Mouse (Mus musculus) heart, embryonic 11.5 days (tissue): ENCODE measurements around the gene Tmc1. TPM values are rescaled to one million over a fixed set of nuclear protein-coding genes. Genes with fewer than 3 reads are reported as not detected.

Source experiments
- ATAC-seq: fragments of 200-750 bp; cut with Nextera tagmentation; replicated peaks from 2 replicates; pipeline ENCODE4 v1.8.0; 2017; ENCODE audit warnings: moderate library complexity; ENCODE audit not compliant: insufficient number of reproducible peaks, low FRiP score, low TSS enrichment
- H3K27ac ChIP-seq: fragments of 300-500 bp; sonication (generic); 2 replicates; pipeline ENCODE4 v1.5.1; 2014; ENCODE audit warnings: mild to moderate bottlenecking, low read depth, low read length
- H3K27me3 ChIP-seq: fragments of 300-500 bp; sonication (generic); 2 replicates; pipeline ENCODE4 v1.6.1; 2014; ENCODE audit warnings: mild to moderate bottlenecking, low read length, mixed read lengths; ENCODE audit not compliant: control insufficient read depth, insufficient read depth
- H3K36me3 ChIP-seq: fragments of 300-500 bp; sonication (generic); 2 replicates; pipeline ENCODE4 v1.6.1; 2014; ENCODE audit warnings: mild to moderate bottlenecking, low read length, moderate library complexity, mixed read lengths; ENCODE audit not compliant: control insufficient read depth, insufficient read depth
- H3K4me1 ChIP-seq: fragments of 300-500 bp; sonication (generic); 2 replicates; pipeline ENCODE4 v1.6.1; 2014; ENCODE audit warnings: low read length; ENCODE audit not compliant: control insufficient read depth, insufficient read depth
- H3K4me2 ChIP-seq: fragments of 300-500 bp; sonication (generic); 2 replicates; pipeline ENCODE4 v1.6.1; 2014; ENCODE audit warnings: mild to moderate bottlenecking, moderate library complexity
- H3K4me3 ChIP-seq: fragments of 300-500 bp; sonication (generic); 2 replicates; pipeline ENCODE4 v1.5.1; 2014; ENCODE audit warnings: low read depth, low read length
- H3K9ac ChIP-seq: fragments of 300-500 bp; sonication (generic); 2 replicates; pipeline ENCODE4 v1.6.1; 2014; ENCODE audit warnings: mild to moderate bottlenecking, low read depth, low read length, moderate library complexity
- H3K9me3 ChIP-seq: fragments of 300-500 bp; sonication (generic); replicated peaks from 2 replicates; pipeline ENCODE4 v1.6.1; 2016; ENCODE audit warnings: low read length; ENCODE audit not compliant: control insufficient read depth
- WGBS: fragments of 180-500 bp; shearing (Covaris S2); extraction: QIAGEN DNeasy Blood & Tissue Kit; methylation state at CpG from one replicate; pipeline ENCODE4 v1.1.7; 2014; ENCODE audit not compliant: insufficient replicate concordance; 5-methylcytosine and 5-hydroxymethylcytosine counted together
- polyA plus RNA-seq: library from polyadenylated mRNA; unstranded; fragments of >200 nt; fragmentation: Nextera tagmentation; extraction: Ambion mirVana; gene quantifications from 2 replicates; pipeline ENCODE4 v1.2.1, GENCODE M21; 2014

Tmc1 gene
- polyA plus RNA-seq, result 0.13 and 0.16 TPM in 2 replicates

- H3K36me3 ChIP-seq, result no peaks in the 10 kb centered on the region
- H3K27me3 ChIP-seq, result no peaks in the 10 kb centered on the region
- WGBS, result 70% methylated on average over 6 of the region's 6 CpGs
- H3K4me2 ChIP-seq, result no peak within 1 kb of the TSS
- H3K4me3 ChIP-seq, result no peak within 1 kb of the TSS
- no peak for ATAC-seq
- no peak within 1 kb of the TSS for H3K27ac ChIP-seq
- no peaks in the 10 kb centered on the region for H3K4me1 ChIP-seq
- no peak within 1 kb of the TSS for H3K9ac ChIP-seq
- no peaks in the 10 kb centered on the region for H3K9me3 ChIP-seq
Observed at GRCm38 (mm10) chr19:20953874-20954273, at the start of gene Tmc1. TSS of gene Tmc1 (minus strand) at chr19:20954202.

DNA sequence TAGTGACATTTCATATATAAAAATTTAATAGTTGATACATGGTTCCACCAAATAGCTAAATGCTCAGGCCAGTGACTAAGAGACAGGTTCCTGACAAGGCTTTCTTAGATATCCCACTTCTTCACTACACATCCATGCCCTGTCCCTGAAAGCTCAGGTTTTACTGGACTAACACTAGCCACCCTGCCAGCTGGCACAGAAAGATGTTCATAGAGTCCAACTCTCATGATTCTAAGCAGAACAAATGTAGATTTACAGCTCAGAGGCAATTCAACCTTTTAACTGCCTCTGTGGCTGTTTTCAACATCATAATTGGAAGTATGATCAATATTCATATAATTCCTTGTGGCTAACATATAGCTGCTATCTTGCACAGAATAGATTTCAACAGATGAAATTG is 47.5 kb upstream of the Tmc1 start:
- Histone ChIP-seq H3K9ac (no peak overlapping the region), H3K27ac (no peak overlapping the region), H3K4me1 (no peaks in the 10 kb centered on the region), H3K36me3 (no peaks in the 10 kb centered on the region), H3K27me3 (no peaks in the 10 kb centered on the region), H3K9me3 (no peaks in the 10 kb centered on the region), H3K4me2 (no peak overlapping the region), H3K4me3 (no peak overlapping the region)
- no peak for ATAC-seq

GRCm38 (mm10) chr19:20979244-20979643 is 25.2 kb upstream of the Tmc1 start:
- WGBS, result 86% methylated on average over 2 of the region's 2 CpGs

GRCm38 (mm10) chr19:20978148-20978547 is 24.1 kb upstream of the Tmc1 start:
- no peaks in the 10 kb centered on the region for H3K36me3 ChIP-seq
- no peaks in the 10 kb centered on the region for H3K9me3 ChIP-seq
- H3K27me3 ChIP-seq, result no peaks in the 10 kb centered on the region
- H3K9ac ChIP-seq, result no peak overlapping the region
- no peak for ATAC-seq
- no peak overlapping the region for H3K4me3 ChIP-seq
- no peaks in the 10 kb centered on the region for H3K4me1 ChIP-seq
- 32% methylated on average over 1 of the region's 1 CpGs for WGBS
- H3K27ac ChIP-seq, result no peak overlapping the region
- no peak overlapping the region for H3K4me2 ChIP-seq

More at GRCm38 (mm10) chr19:20979244-20979643, 25.2 kb upstream of the Tmc1 start:
- no peak overlapping the region for H3K4me2 ChIP-seq
- no peaks in the 10 kb centered on the region for H3K9me3 ChIP-seq
- ATAC-seq, result no peak
- no peak overlapping the region for H3K4me3 ChIP-seq
- no peaks in the 10 kb centered on the region for H3K4me1 ChIP-seq
- no peaks in the 10 kb centered on the region for H3K36me3 ChIP-seq
- H3K27ac ChIP-seq, result no peak overlapping the region
- H3K27me3 ChIP-seq, result no peaks in the 10 kb centered on the region
- no peak overlapping the region for H3K9ac ChIP-seq

DNA sequence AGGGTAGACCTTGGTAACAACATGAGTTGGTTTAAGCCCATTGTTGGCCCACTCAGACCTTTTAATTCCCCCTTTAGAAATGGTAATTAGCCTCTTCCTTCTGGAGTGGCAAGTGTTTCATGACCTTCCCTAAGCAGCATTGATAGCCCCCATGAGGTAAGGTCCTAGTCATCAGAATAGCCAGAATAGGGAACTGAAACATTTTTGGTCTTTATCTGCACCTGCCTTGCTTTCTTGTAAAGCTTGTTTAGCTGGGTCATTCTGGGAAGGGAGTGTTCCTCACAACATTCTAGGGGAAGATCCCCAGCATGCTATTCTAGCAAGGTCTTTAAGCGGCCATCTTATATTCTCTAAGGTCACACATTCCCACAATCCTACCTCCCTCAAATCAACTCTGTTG is 17.9 kb upstream of the Tmc1 start:
- Histone ChIP-seq H3K36me3 (no peaks in the 10 kb centered on the region), H3K27me3 (no peaks in the 10 kb centered on the region), H3K4me2 (no peak overlapping the region), H3K27ac (no peak overlapping the region), H3K9me3 (no peaks in the 10 kb centered on the region), H3K4me1 (no peaks in the 10 kb centered on the region), H3K9ac (no peak overlapping the region), H3K4me3 (no peak overlapping the region)
- 81% methylated on average over 1 of the region's 1 CpGs for WGBS
- no peak for ATAC-seq

DNA sequence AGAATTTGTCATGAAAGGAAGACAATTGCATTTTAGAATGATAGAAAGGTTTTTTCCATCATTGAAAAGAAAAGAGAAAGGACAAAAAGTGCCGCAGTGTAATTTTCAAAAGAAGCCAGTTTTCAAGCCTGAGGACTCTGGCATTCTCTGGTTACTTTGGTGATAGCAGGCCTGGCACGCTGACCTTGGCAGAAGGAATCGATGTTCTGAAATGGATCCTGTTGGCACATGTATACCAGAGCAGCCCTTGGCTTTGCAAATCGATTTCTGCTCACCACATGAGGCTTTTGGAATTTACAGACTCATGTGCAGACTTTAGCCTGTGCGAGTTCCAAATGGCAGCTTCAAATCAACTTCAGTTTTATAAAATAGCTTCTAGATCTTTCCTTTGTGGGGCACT is 813 bp upstream of the Tmc1 start:
- 81% methylated on average over 5 of the region's 5 CpGs for WGBS
- Histone ChIP-seq H3K4me1 (no peaks in the 10 kb centered on the region), H3K36me3 (no peaks in the 10 kb centered on the region), H3K4me2 (no peak overlapping the region), H3K27ac (no peak overlapping the region), H3K4me3 (no peak overlapping the region), H3K27me3 (no peaks in the 10 kb centered on the region), H3K9ac (no peak overlapping the region), H3K9me3 (no peaks in the 10 kb centered on the region)
- ATAC-seq, result no peak

DNA sequence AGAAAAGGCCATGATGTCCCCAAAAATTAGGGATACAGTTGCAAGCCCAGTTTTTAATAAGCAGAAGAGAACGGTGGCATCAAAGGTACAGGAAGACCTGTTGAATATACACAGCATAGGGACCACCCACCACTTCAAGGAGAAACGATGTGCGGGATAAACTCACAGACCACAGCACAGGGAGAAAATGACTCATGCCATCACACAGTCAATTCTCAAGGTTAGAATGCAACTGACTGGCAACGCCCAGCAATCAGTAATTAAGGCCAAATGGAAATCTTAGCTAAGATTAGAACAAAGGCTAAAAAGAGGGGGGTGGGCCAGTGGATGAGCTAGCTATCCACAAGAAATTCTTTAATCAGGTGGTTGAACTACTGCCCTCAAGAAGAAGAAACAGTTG is 9.6 kb downstream of the Tmc1 start:
- no peak for ATAC-seq
- Histone ChIP-seq H3K36me3 (no peaks in the 10 kb centered on the region), H3K27me3 (no peaks in the 10 kb centered on the region), H3K9me3 (no peaks in the 10 kb centered on the region), H3K9ac (no peak overlapping the region), H3K4me1 (no peaks in the 10 kb centered on the region), H3K4me2 (no peak overlapping the region), H3K27ac (no peak overlapping the region), H3K4me3 (no peak overlapping the region)
- 55% methylated on average over 4 of the region's 4 CpGs for WGBS

- ATAC-seq, result no peak
- H3K4me3 ChIP-seq, result no peak overlapping the region
- H3K4me2 ChIP-seq, result peak overlapping the region; percentile 29
- no peaks in the 10 kb centered on the region for H3K4me1 ChIP-seq
- H3K27ac ChIP-seq, result no peak overlapping the region
- H3K27me3 ChIP-seq, result no peaks in the 10 kb centered on the region
- no peaks in the 10 kb centered on the region for H3K9me3 ChIP-seq
- no peaks in the 10 kb centered on the region for H3K36me3 ChIP-seq
- no peak overlapping the region for H3K9ac ChIP-seq
- 46% methylated on average over 7 of the region's 7 CpGs for WGBS
Observed at GRCm38 (mm10) chr19:20924282-20924681, 29.7 kb downstream of the Tmc1 start.

GRCm38 (mm10) chr19:20923336-20924211 is 30.4 kb downstream of the Tmc1 start:
- Histone ChIP-seq H3K4me1 (no peaks in the 10 kb centered on the region), H3K4me2 (peak overlapping the region; percentile 29), H3K27ac (no peak overlapping the region), H3K9me3 (no peaks in the 10 kb centered on the region), H3K4me3 (no peak overlapping the region), H3K27me3 (no peaks in the 10 kb centered on the region), H3K36me3 (no peaks in the 10 kb centered on the region), H3K9ac (no peak overlapping the region)
- 15% methylated on average over 10 of the region's 10 CpGs for WGBS
- no peak for ATAC-seq
